Mouse (Mus musculus) left cerebral cortex, adult 18-20 months (tissue): ENCODE measurements around the gene Celf5. TPM values are rescaled to one million over a fixed set of nuclear protein-coding genes. Genes with fewer than 3 reads are reported as not detected.

Source experiments
- DNase-seq, 2 experiments: peaks; one replicate each; pipeline ENCODE4 v3.0.0; 2021 to 2022; ENCODE audit warnings: low spot score in 2 of 2, mixed read lengths in 1 of 2
- long read RNA-seq, 2 experiments: library from polyadenylated mRNA; stranded (forward); transcript quantifications; one replicate each; pipeline ENCODE4 v2.0.0; 2021
- total RNA-seq, 2 experiments: library from RNA; stranded (reverse); gene quantifications; 2 replicates each; pipeline ENCODE4 v1.2.3; 2021

The Celf5 gene
- 100 to 1,000 TPM; 242 to 259 TPM for total RNA-seq
- long read RNA-seq, experiment 1, full-length matches to known transcripts: 1 of 16 reads
- long read RNA-seq, experiment 1, partial matches to known transcripts: 0 of 16 reads
- long read RNA-seq, experiment 1, other reads (novel, unspliced or antisense): 15 of 16 reads
- long read RNA-seq, experiment 2, partial matches to known transcripts: 0 of 10 reads
- long read RNA-seq, experiment 2, other reads (novel, unspliced or antisense): 10 of 10 reads

- DNase-seq: peak; percentile 67 to 81
Observed at GRCm38 (mm10) chr10:81482533-81482889, at the start of gene Celf5. Gene Celf5, minus strand, starts transcription at chr10:81482709.

GRCm38 (mm10) chr10:81526779-81527178 is 44.3 kb upstream of the Celf5 start:
- DNase-seq: peak; percentile 67 to 78

- no peak for DNase-seq
Observed at GRCm38 (mm10) chr10:81525017-81525694, 42.6 kb upstream of the Celf5 start.

GRCm38 (mm10) chr10:81524051-81524605 is 41.6 kb upstream of the Celf5 start, which contains the start of gene Gna15:
Gene Gna15, minus strand, starts transcription at chr10:81524225.
- DNase-seq: no peak

GRCm38 (mm10) chr10:81523570-81523969 is 41.1 kb upstream of the Celf5 start:
- DNase-seq: no peak

GRCm38 (mm10) chr10:81523142-81523541 is 40.6 kb upstream of the Celf5 start:
- no peak for DNase-seq

- DNase-seq: no peak
Observed at GRCm38 (mm10) chr10:81519978-81520365, 37.5 kb upstream of the Celf5 start.

DNA sequence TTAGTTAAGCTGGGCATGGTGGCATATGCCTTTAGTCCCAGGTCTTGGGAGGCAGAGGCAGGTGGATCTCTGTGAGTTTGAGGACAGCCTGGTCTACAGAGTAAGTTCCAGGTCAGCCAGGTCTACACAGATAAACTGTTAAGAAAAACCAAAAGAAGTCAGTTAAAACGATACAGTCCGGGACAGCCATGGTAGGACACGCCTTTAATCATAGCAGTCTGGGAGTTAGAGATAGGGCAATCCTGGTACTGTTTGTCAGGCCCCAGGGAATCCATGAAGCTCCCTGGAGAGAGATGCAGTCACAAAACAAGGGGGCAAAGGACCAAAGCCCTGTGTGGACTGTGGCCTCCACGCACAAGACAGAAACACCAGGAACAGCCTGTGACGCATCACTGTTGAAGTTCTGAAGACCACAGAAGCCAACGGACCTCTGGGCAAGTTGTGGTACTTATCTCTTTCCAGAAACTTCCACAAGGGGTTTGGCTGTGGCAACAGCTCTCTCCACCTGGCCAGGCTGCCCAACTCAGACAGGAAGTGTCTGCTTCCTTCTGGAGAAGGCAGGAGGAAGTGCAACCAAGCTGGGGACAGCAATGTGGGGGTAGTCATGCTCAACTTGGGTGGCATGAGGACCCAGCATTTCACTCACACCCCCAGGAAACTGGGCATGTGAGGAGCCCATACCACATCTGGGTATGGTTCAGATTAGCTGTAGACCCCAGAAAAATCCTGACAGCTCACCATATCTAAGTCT is 36.9 kb upstream of the Celf5 start:
- DNase-seq: no peak

- DNase-seq: peak; percentile 45 to 66
Observed at GRCm38 (mm10) chr10:81518546-81518945, 36.0 kb upstream of the Celf5 start.

DNA sequence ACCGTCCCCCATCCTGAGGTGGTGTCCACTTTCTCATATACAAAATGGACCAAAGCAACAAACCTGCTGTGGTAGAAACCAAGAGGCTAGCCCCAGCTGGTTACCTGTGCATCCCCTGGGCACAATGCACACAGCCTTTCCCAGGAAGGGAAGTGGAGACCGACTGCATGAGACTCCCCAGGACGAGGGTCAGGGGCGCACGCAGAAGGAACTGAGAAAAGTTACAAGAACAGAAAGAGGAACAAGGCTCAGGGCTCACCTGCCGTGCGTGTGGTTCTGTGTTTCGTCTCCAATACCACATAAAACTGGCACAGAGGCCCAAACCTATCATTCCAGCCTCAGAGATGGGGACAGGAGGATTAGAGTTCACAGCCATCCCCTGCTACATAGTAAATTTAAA is 34.7 kb upstream of the Celf5 start:
- DNase-seq: no peak

DNA sequence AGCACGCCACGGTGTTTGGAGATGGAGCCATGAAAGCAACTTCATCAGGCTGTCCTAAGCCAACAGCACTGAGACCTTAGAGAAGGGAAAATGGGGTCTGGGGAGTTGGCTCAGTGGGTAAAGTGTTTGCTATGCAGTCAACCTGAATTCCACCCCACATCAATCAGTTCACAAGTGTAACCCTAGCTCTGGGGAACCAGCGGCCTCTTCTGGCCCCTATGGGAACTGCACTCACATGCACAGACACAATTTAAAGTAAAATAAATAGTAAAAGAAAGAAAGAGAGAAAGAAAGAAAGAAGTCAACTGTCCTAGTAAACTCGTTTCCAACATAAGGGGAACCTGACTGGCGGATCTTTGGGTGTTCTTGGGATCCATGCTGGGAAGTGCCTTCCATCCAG is 31.3 kb upstream of the Celf5 start:
- no peak for DNase-seq

DNA sequence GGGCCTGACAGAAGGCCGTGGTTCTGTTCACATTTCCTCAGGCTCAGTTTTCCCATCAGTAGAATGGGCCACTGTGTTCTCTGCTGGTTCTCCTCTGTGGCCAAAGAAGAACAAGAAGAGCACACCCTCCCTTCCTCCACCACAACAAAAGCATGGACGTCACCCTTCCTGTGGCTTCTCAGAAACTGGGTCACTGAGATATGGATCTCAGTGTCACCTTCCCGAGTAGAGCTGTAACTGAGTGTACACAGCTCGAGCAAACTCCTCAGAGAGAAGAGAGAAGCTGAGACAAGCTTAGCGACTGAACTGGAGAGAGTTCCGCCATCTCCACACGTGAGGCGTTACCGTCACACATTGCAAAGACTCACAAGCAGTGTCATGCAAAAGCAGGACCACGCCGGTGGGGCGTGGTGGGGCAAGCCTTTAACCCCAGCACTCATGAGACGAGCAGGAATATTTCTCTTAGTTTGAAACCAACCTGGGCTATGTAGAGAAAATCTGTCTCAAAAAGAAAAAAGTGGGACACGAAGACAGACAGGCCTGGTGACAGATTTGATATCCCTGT is 27.8 kb upstream of the Celf5 start:
- no peak for DNase-seq

- no peak for DNase-seq
Observed at GRCm38 (mm10) chr10:81507691-81508489, 25.4 kb upstream of the Celf5 start.

DNA sequence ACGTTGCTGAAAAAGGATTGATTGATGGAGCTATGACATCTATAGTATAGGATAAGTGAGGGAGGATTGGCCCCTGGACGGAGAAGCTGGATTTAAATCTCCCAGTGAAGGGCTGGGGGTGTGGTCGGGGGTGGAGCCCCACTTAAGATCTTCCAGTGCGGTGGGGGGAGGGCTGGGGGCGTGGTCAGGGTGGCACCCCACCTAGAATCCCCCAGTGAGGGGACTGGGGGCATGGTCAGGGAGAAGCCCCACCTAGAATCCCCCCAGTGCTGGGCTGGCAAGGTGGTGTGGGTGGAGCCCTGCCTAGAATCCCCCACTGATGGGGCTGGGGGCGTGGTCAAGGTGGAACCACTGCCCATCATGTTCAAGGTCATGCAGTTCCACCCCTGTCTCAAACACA is 24.6 kb upstream of the Celf5 start:
- DNase-seq: no peak

DNA sequence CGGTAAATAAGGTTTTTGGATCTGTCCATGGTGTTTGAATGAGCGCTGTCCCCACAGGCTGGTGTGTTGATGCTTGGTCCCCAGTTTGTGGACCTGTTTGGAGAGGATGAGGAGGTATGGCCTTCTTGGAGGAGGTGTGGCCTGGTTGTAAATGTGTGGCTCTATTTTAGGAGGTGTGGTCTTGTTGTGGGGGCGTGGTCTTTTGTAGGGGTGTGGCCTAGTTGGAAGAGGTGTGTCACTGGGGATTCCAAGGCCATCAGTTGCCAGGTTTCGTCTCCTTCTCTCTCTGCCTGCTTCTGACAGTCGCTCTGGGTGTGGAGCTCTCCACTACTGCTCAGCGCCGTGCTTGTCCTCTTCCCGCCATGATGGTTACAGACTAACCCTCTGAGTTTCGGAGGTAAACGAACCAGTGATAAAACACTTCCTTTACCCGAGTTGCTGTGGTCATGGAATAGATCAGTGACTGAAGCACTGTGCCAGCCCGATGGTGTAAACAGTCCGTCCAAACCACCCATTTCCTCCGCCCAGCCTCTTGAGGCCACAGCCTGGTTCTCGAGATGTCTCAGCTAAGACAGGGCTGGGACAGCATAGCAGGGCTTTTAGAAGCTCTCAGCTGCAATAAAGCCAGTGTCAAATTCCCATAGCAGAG is 22.6 kb upstream of the Celf5 start:
- DNase-seq: no peak

DNA sequence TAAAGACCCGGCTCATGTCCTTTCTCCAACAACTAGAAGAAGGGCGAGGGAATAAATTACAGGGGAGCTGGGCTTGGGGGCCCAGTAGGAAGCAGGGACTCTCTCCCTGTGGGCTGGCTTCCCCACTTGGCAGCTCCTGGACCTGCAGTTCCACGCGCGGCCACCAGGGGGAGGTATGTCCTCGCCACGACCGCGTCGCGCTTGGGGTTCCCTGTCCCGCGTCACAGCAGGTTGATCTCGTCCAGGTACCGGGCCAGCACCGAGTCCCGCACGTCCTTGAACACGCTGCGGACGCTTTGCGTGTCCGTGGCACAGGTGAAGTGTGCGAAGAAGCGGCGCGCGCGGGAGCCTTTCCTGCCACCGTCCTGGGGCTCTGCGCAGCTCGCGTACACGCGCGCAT is 20.1 kb upstream of the Celf5 start:
- peak; percentile 90 to 96 for DNase-seq

- no peak for DNase-seq
Observed at GRCm38 (mm10) chr10:81501863-81502262, 19.4 kb upstream of the Celf5 start.

GRCm38 (mm10) chr10:81500032-81500431 is 17.5 kb upstream of the Celf5 start, which contains the start of gene S1pr4:
Gene S1pr4, minus strand, starts transcription at chr10:81500132.
- no peak for DNase-seq

GRCm38 (mm10) chr10:81499250-81499901 is 16.9 kb upstream of the Celf5 start:
- DNase-seq: no peak
